Mouse (Mus musculus) ES-E14 (cell line): ENCODE measurements at regions not wholly inside any gene's neighbourhood (a gene's known extent, or its start where the extent isn't known, plus 50 kb on each side); places are given as distances from the start of the nearest gene placed in this dataset.

ENCODE experiments used
- DNase-seq: peaks from one replicate; pipeline ENCODE4 v3.0.0-alpha.2; 2013; ENCODE audit warnings: low read depth, low spot score
- H3K27ac ChIP-seq: 2 replicates; pipeline ENCODE4 v1.5.1; 2012; ENCODE audit warnings: low read depth, mild to moderate bottlenecking, low read length, moderate library complexity, mixed read lengths; ENCODE audit not compliant: poor library complexity, insufficient read depth, severe bottlenecking
- H3K36me3 ChIP-seq: 2 replicates; pipeline ENCODE4 v1.6.1; 2012; ENCODE audit warnings: mild to moderate bottlenecking, low read length, moderate library complexity, mixed read lengths; ENCODE audit not compliant: control insufficient read depth, poor library complexity, insufficient read depth, severe bottlenecking
- H3K4me1 ChIP-seq, 2 experiments: fragments of 150-350 bp in 1 of 2; sonication (generic) in 1 of 2; 2 replicates each; pipeline ENCODE4 v1.6.1; 2012; ENCODE audit warnings: low read length in 2 of 2, mild to moderate bottlenecking in 1 of 2, mixed read lengths in 1 of 2; ENCODE audit not compliant: control insufficient read depth in 2 of 2, insufficient read depth in 2 of 2, poor library complexity in 1 of 2
- H3K4me3 ChIP-seq, 2 experiments: fragments of 150-350 bp in 1 of 2; sonication (generic) in 1 of 2; 2 replicates each; pipeline ENCODE4 v1.5.1; 2012; ENCODE audit warnings: low read length in 2 of 2, low read depth in 1 of 2, mild to moderate bottlenecking in 1 of 2, mixed read lengths in 1 of 2; ENCODE audit not compliant: insufficient read depth in 1 of 2, poor library complexity in 1 of 2, severe bottlenecking in 1 of 2
- H3K9ac ChIP-seq: 2 replicates; pipeline ENCODE4 v1.6.1; 2012; ENCODE audit warnings: low read depth, mild to moderate bottlenecking, low read length, mixed read lengths; ENCODE audit not compliant: poor library complexity, insufficient read depth, severe bottlenecking
- H3K9me3 ChIP-seq: fragments of 150-350 bp; sonication (generic); 2 replicates; pipeline ENCODE4 v1.6.1; 2012; ENCODE audit warnings: low read depth, mild to moderate bottlenecking, low read length; ENCODE audit not compliant: control insufficient read depth, insufficient read depth
- CHD2 ChIP-seq: IDR thresholded peaks from 2 replicates; pipeline ENCODE4 v1.6.1; 2014; ENCODE audit warnings: mild to moderate bottlenecking, low read depth, low read length, inconsistent platforms
- HCFC1 ChIP-seq: IDR thresholded peaks from 2 replicates; pipeline ENCODE4 v1.6.1; 2012; ENCODE audit warnings: low read length, inconsistent platforms, borderline replicate concordance; ENCODE audit not compliant: insufficient read depth
- MAFK ChIP-seq: IDR thresholded peaks from 2 replicates; pipeline ENCODE4 v1.6.1; 2014; ENCODE audit warnings: mild to moderate bottlenecking, low read depth, low read length, inconsistent platforms; ENCODE audit not compliant: insufficient read depth
- ZC3H11A ChIP-seq: IDR thresholded peaks from 2 replicates; pipeline ENCODE4 v1.6.1; 2012; ENCODE audit warnings: low read depth, mild to moderate bottlenecking, inconsistent platforms, low read length, borderline replicate concordance
- ZNF384 ChIP-seq: IDR thresholded peaks from 2 replicates; pipeline ENCODE4 v1.6.1; 2012; ENCODE audit warnings: low read depth, low read length, inconsistent platforms
- in situ Hi-C, 2 experiments: fragments of 600-800 bp; cut with MboI; formaldehyde crosslinking; loops; one replicate each; pipeline ENCODE4 v1.15.1; 2025; ENCODE audit warnings: low sequenced_read_pairs in 2 of 2, inconsistent platforms in 1 of 2; ENCODE audit not compliant: unreplicated experiment in 2 of 2

DNA sequence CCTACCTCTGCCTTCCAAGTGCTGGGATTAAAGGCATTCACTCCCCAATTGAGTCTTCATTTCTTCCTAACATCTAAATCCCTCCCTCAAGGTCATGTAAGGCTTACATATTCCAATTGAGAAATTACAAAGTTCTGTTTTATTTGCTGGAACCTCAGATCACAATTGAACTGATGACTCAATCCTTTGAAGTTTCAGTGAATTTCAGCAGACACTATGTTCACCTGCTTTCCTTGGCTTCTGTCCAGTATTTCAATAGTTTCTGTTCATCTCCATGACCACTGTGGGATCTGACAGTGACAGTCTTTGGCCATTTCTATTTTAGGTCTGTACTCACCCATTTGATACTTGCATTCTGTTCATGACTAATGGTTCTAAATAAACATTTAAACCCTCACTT is 241.9 kb upstream of the Cdh12 start:
- H3K36me3 ChIP-seq = no peaks in the 10 kb centered on the region

DNA sequence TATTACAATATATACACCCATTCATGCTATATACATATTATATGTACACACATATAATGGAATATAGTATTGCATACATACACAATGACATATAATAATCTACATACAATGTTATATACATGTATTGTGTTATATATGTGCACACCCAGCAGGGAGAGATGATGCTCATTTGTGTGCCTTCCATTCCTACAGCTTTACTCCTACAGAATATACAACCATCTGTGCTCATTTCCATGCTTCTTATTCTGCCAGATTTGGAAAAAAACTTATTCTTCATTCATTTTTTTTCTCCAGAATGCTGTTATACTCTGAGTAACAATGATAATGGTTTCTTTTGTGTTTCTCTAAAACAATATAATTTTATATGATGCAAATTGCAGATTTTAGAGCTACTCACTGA is 227.0 kb upstream of the Cdh12 start:
- DNase-seq = no peak
- Histone ChIP-seq H3K36me3 (no peaks in the 10 kb centered on the region), H3K9me3 (no peaks in the 10 kb centered on the region), H3K9ac (no peak overlapping the region), H3K4me3 (no peak overlapping the region), H3K4me1 (no peaks in the 10 kb centered on the region), H3K27ac (no peak overlapping the region)
- in situ Hi-C loops = no loop called here
- no peak for TF ChIP-seq CHD2
- no peak for TF ChIP-seq ZNF384
- TF ChIP-seq MAFK = no peak
- TF ChIP-seq ZC3H11A = no peak
- no peak for TF ChIP-seq HCFC1

More for the DNA sequence above, 241.9 kb upstream of the Cdh12 start:
- in situ Hi-C loops = no loop called here
- DNase-seq = no peak
- Histone ChIP-seq H3K4me1 (no peaks in the 10 kb centered on the region), H3K4me3 (no peak overlapping the region), H3K27ac (no peak overlapping the region), H3K9ac (no peak overlapping the region), H3K9me3 (no peaks in the 10 kb centered on the region)
- TF ChIP-seq ZC3H11A = no peak
- TF ChIP-seq ZNF384 = no peak
- no peak for TF ChIP-seq MAFK
- no peak for TF ChIP-seq CHD2

DNA sequence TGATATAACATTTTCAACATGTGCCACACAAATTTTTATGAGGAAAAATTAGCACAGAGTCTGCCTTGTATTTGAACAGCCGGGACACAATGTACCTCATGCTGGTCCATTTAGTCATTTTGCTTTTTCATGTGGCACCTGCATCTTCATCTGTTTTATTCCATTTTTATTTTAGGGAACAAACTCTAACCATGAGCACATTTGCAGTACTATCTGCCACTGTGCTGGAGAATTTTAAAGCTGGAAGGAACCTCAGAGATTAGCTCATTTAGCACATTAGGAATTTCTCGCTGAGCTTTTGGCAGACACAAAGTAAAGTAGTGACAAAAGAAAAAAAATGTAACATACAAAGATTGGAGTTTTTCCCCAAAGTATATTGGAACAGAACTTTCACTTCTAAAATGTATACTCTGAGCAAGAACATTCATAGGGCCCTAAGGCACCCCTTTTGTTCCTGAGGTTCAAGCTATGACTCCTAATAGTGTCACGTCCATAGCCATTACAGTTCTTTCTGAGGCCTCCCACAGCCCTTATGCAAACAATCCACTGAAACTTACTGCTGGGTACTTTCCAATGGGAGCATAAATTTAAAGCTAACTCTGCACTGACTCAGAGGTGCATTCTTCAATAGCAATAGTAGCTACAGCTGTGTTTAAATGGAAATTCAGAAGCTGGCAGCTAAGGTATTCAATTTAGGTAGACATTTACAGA is 225.6 kb upstream of the Cdh12 start:
- TF ChIP-seq MAFK (no peak), CHD2 (no peak), HCFC1 (no peak), ZC3H11A (no peak), ZNF384 (no peak)
- H3K9me3 ChIP-seq = no peaks in the 10 kb centered on the region
- no peaks in the 10 kb centered on the region for H3K4me1 ChIP-seq
- H3K9ac ChIP-seq = no peak overlapping the region
- H3K27ac ChIP-seq = no peak overlapping the region
- in situ Hi-C loops = no loop called here
- no peak for DNase-seq
- no peaks in the 10 kb centered on the region for H3K36me3 ChIP-seq
- no peak overlapping the region for H3K4me3 ChIP-seq

- in situ Hi-C loops = no loop called here
- TF ChIP-seq MAFK (no peak), HCFC1 (no peak), ZNF384 (no peak), ZC3H11A (no peak), CHD2 (no peak)
These were observed 225.1 kb upstream of the Cdh12 start for GRCm38 (mm10) chr15:20223982-20224339.

DNA sequence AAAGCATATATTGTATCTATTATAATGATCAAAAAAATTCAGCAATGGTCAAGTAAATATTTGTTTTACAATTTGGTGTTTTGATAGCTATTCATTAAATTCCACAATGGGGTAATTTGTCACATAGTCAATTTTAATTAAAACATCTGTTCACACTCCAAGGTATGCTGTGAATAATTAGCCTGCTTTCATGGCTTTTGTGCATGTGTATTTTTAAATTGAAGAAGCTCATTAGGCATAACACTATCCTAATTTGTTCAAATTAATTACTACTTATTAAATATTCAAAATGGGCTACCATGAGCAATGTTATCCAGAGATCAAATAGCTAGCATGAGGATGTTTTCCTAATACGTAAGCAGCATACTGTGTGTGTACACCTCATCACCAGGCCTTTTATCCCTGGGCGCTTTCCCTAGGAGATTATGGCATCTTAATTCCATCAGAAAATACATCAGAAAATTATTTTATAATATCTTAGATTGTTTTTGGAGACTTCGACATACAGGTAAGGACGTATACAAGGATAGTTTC is 183.6 kb upstream of the Cdh12 start:
- TF ChIP-seq ZNF384 (no peak), MAFK (no peak), CHD2 (no peak), HCFC1 (no peak), ZC3H11A (no peak)
- H3K27ac ChIP-seq = no peak overlapping the region
- no peaks in the 10 kb centered on the region for H3K36me3 ChIP-seq
- H3K9me3 ChIP-seq = no peaks in the 10 kb centered on the region
- in situ Hi-C loops = no loop called here
- H3K4me3 ChIP-seq = no peak overlapping the region
- no peak for DNase-seq
- no peaks in the 10 kb centered on the region for H3K4me1 ChIP-seq
- no peak overlapping the region for H3K9ac ChIP-seq

More at GRCm38 (mm10) chr15:20223982-20224339, 225.1 kb upstream of the Cdh12 start:
- no peak for DNase-seq
- Histone ChIP-seq H3K36me3 (no peaks in the 10 kb centered on the region), H3K27ac (no peak overlapping the region), H3K4me3 (no peak overlapping the region), H3K9ac (no peak overlapping the region), H3K4me1 (no peaks in the 10 kb centered on the region), H3K9me3 (no peaks in the 10 kb centered on the region)
